26 mouse cellular contexts compared by ENCODE assay signal in genomic region chr3:27377935-27378334, GRCm38 (mm10). TPM values are rescaled to one million over a fixed set of nuclear protein-coding genes. Genes with fewer than 3 reads are reported as not detected.
DNase-seq lines count a peak whose midpoint lies in the region; ATAC-seq and TF ChIP-seq lines count a peak whose summit lies in the region.
"Had no signal": no experiment of that assay in that cellular context is flagged by ENCODE, and none has a peak within 500 bp of the region (broad histone marks: within the 10 kb centered on the region; RNA-seq: fewer than 3 reads in every experiment).

No protein-coding gene starts in this region.

- no peak for ATAC-seq in lung, embryonic 14.5 days (ENCODE audit: insufficient read depth)
- ATAC-seq in lung, embryonic 16.5 days (ENCODE audit: low read depth), result peak; percentile 79
- ATAC-seq in lung, postnatal 0 days, result peak; percentile 40; the same call in 1 of the 2 replicates
- ATAC-seq: activated CD4-positive, CD25-positive, alpha-beta regulatory T cell, adult 4 months; CD4-positive, CD25-positive, alpha-beta regulatory T cell, adult 4 months; Patski had no signal

- H3K36me3 ChIP-seq in lung, embryonic 14.5 days (ENCODE audit: insufficient read depth), result no peaks in the 10 kb centered on the region
- H3K36me3 ChIP-seq in lung, embryonic 16.5 days (ENCODE audit: control insufficient read depth, insufficient read depth, low read length), result no peaks in the 10 kb centered on the region
- H3K36me3 ChIP-seq in lung, postnatal 0 days (ENCODE audit: insufficient read depth, low read length), result no peaks in the 10 kb centered on the region
- H3K36me3 ChIP-seq in CH12.LX (replicated peaks in 1 of 2; ENCODE audit: control insufficient read depth in 1 of 2, insufficient read depth in 1 of 2, low read length in 1 of 2), result no peaks in the 10 kb centered on the region
- H3K36me3 ChIP-seq: G1E had no signal

- no peak for TF ChIP-seq CTCF in lung, embryonic 14.5 days (IDR thresholded peaks at IDR 0.05; ENCODE audit: low read depth)
- TF ChIP-seq CTCF in lung, adult 2 months (IDR thresholded peaks at IDR 0.05; ENCODE audit: insufficient read depth, low read length), result no peak
- no peak for TF ChIP-seq CTCF in lung, postnatal 0 days (IDR thresholded peaks at IDR 0.05)
- no peak for TF ChIP-seq CTCF in CH12.LX (conservative IDR thresholded peaks at IDR 0.05 in 1 of 2, IDR thresholded peaks at IDR 0.05 in 1 of 2; ENCODE audit: low read depth in 2 of 2, low read length in 2 of 2)

- no peaks in the 10 kb centered on the region for H3K79me2 ChIP-seq in CH12.LX (replicated peaks; ENCODE audit: control insufficient read depth, extremely low read depth, insufficient read depth, poor library complexity, severe bottlenecking)

- no peaks in the 10 kb centered on the region for H3K4me1 ChIP-seq in lung, embryonic 14.5 days (ENCODE audit: insufficient read depth)
- H3K4me1 ChIP-seq in lung, embryonic 16.5 days (replicated peaks; ENCODE audit: control insufficient read depth, insufficient read depth, low read length), result 0 out of 2 replicates have a peak, but pooled peaks cover 2% of the 10 kb centered on the region
- H3K4me1 ChIP-seq in lung, adult 2 months (ENCODE audit: control insufficient read depth, insufficient read depth, low read length), result no peaks in the 10 kb centered on the region
- no peaks in the 10 kb centered on the region for H3K4me1 ChIP-seq in lung, postnatal 0 days (ENCODE audit: insufficient read depth, low read depth, low read length)
- H3K4me1 ChIP-seq in CH12.LX (ENCODE audit: control insufficient read depth in 1 of 2, insufficient read depth in 2 of 2), result peaks cover 0 to 8% of the 10 kb centered on the region in 2 experiments; a peak in 2 of 4 replicates

- TF ChIP-seq RAD21 in CH12.LX (IDR thresholded peaks at IDR 0.05; ENCODE audit: low read depth, low read length), result no peak

- dilution Hi-C loops in CH12.LX (cut with MboI; ENCODE audit: extremely low pct_ligation_motif_present, extremely low pct_unique_long_range_greater_than_20kb, low sequenced_read_pairs), result no loop called here

- TF ChIP-seq EP300 in lung, postnatal 0 days (IDR thresholded peaks at IDR 0.05), result peak; percentile 86
- no peak for TF ChIP-seq EP300 in CH12.LX (IDR thresholded peaks at IDR 0.05; ENCODE audit: low read length)

- H3K4me2 ChIP-seq in lung, embryonic 14.5 days, result no peak overlapping the region
- H3K4me2 ChIP-seq in lung, embryonic 16.5 days (ENCODE audit: low read depth, low read length), result no peak overlapping the region
- H3K4me2 ChIP-seq in lung, postnatal 0 days (replicated peaks; ENCODE audit: low read depth, low read length), result no peak overlapping the region
- no peak overlapping the region for H3K4me2 ChIP-seq in CH12.LX (ENCODE audit: insufficient read depth, low read depth, poor library complexity, severe bottlenecking)

- no peak overlapping the region for H3K27ac ChIP-seq in lung, embryonic 14.5 days (ENCODE audit: low read depth)
- H3K27ac ChIP-seq in lung, embryonic 16.5 days (ENCODE audit: low read length), result no peak overlapping the region
- no peak overlapping the region for H3K27ac ChIP-seq in lung, postnatal 0 days (ENCODE audit: low read length)
- no peak overlapping the region for H3K27ac ChIP-seq in CH12.LX (ENCODE audit: insufficient read depth, low read depth)

- in situ Hi-C loops in CH12.LX (cut with MboI; ENCODE audit: low pct_ligation_motif_present, low pct_unique_long_range_greater_than_20kb, low sequenced_read_pairs), result no loop called here

- no peak overlapping the region for H3K4me3 ChIP-seq in lung, embryonic 14.5 days (ENCODE audit: low read depth, low read length)
- H3K4me3 ChIP-seq in lung, embryonic 16.5 days (ENCODE audit: low read length), result no peak overlapping the region
- H3K4me3 ChIP-seq in lung, adult 2 months (replicated peaks; ENCODE audit: extremely low read depth, low read depth, low read length), result no peak overlapping the region
- no peak overlapping the region for H3K4me3 ChIP-seq in lung, postnatal 0 days (ENCODE audit: low read depth, low read length)
- H3K4me3 ChIP-seq in CH12.LX (replicated peaks in 1 of 3; ENCODE audit: low read depth in 2 of 3, low read length in 2 of 3, poor library complexity in 1 of 3), result no peak overlapping the region

- TF ChIP-seq POLR2A in lung, adult 2 months (IDR thresholded peaks at IDR 0.05; ENCODE audit: borderline replicate concordance, extremely low read depth, low read depth, low read length), result no peak
- TF ChIP-seq POLR2A in CH12.LX (IDR thresholded peaks at IDR 0.05; ENCODE audit: low read depth, low read length), result no peak

- no peaks in the 10 kb centered on the region for H3K9me3 ChIP-seq in lung, embryonic 14.5 days (ENCODE audit: low read depth, low read length)
- H3K9me3 ChIP-seq in lung, embryonic 16.5 days (ENCODE audit: control insufficient read depth, low read length), result no peaks in the 10 kb centered on the region
- no peaks in the 10 kb centered on the region for H3K9me3 ChIP-seq in lung, postnatal 0 days (ENCODE audit: low read length)
- no peaks in the 10 kb centered on the region for H3K9me3 ChIP-seq in CH12.LX (replicated peaks; ENCODE audit: low read length)
- H3K9me3 ChIP-seq: G1E had no signal

- DNase-seq in lung, embryonic 14.5 days, result peak; percentile 34
- no peak for DNase-seq in lung, postnatal 36 days
- DNase-seq in lung, adult 2 months, result no peak
- DNase-seq in lung, postnatal 0 days (ENCODE audit: low spot score), result peak; percentile 69
- no peak for DNase-seq in lung, postnatal 10 days
- DNase-seq in CH12.LX (ENCODE audit: extremely low read depth), result no peak
- DNase-seq in cerebellum, postnatal 14 days, result no peak
- DNase-seq: adrenal gland, adult 2 months; adrenal gland, adult 8-10 months; adrenal gland, postnatal 10 days; adrenal gland, postnatal 14 days; adrenal gland, postnatal 25 days; adrenal gland, postnatal 36 days; B cell, adult 2 months; cerebellum, adult 11 months; cerebellum, adult 11-12 months; cerebellum, adult 18-20 months had no signal

- 40% methylated on average over 4 of the region's 4 CpGs for WGBS in lung, embryonic 14.5 days
- 32% methylated on average over 4 of the region's 4 CpGs for WGBS in lung, embryonic 16.5 days
- WGBS in lung, adult 2 months, result 47% methylated on average over 4 of the region's 4 CpGs
- WGBS in lung, postnatal 0 days, result 37% methylated on average over 4 of the region's 4 CpGs

- H3K27me3 ChIP-seq in lung, embryonic 14.5 days (ENCODE audit: insufficient read depth, low read length), result peaks cover 14% of the 10 kb centered on the region
- peaks cover 14% of the 10 kb centered on the region for H3K27me3 ChIP-seq in lung, embryonic 16.5 days (ENCODE audit: control insufficient read depth, insufficient read depth, low read depth, low read length)
- no peaks in the 10 kb centered on the region for H3K27me3 ChIP-seq in lung, postnatal 0 days (replicated peaks; ENCODE audit: insufficient read depth, low read length)
- H3K27me3 ChIP-seq in CH12.LX (replicated peaks), result no peaks in the 10 kb centered on the region

- H3K9ac ChIP-seq in lung, embryonic 14.5 days, result no peak overlapping the region
- H3K9ac ChIP-seq in lung, embryonic 16.5 days (ENCODE audit: low read length), result no peak overlapping the region
- H3K9ac ChIP-seq in lung, postnatal 0 days (replicated peaks; ENCODE audit: low read depth), result no peak overlapping the region
- H3K9ac ChIP-seq in CH12.LX (ENCODE audit: insufficient read depth, low read depth), result no peak overlapping the region

TF ChIP-seq in CH12.LX, 34 proteins besides CTCF, POLR2A, EP300 and RAD21:
- no peak for TF ChIP-seq TBP (conservative IDR thresholded peaks at IDR 0.05; ENCODE audit: low read depth, low read length)
- 0 out of 2 replicates have a peak, but pooled peaks have one; percentile 18 for TF ChIP-seq ZNF384 (IDR thresholded peaks at IDR 0.05; ENCODE audit: low read depth, low read length)

RNA-seq across cellular contexts. Expression of gene Ghsr, which starts 6.8 kb away (rescaled TPM):
- not detected in 2 replicates for polyA plus RNA-seq in lung, embryonic 14.5 days (2014; fragmentation: Nextera tagmentation; extraction: Ambion mirVana)
- polyA plus RNA-seq in lung, embryonic 16.5 days (2015; fragmentation: Nextera tagmentation; extraction: Ambion mirVana), result not detected in 2 replicates
- polyA plus RNA-seq in lung, adult 2 months (2012; rRNA removed), result not detected in 2 replicates
- polyA plus RNA-seq in lung, postnatal 0 days (2015; fragmentation: Nextera tagmentation; extraction: Ambion mirVana), result not detected in 2 replicates
- total RNA-seq in CH12.LX (2012; rRNA removed) (not detected in 2 replicates), CH12.LX (2014; rRNA removed) (not detected in 2 replicates)
- not detected in 2 replicates for polyA plus RNA-seq in CH12.LX (2012; ENCODE audit: insufficient read length, low read depth)
- total RNA-seq: adrenal gland, adult 18-20 months; adrenal gland, adult 2 months; adrenal gland, postnatal 10 days; adrenal gland, postnatal 14 days; adrenal gland, postnatal 25 days; adrenal gland, postnatal 36 days; adrenal gland, postnatal 4 days; MEL had no signal
- polyA plus RNA-seq: activated CD4-positive, CD25-positive, alpha-beta regulatory T cell, adult 4 months; adrenal gland, adult 2 months; C2C12; CD4-positive, CD25-positive, alpha-beta regulatory T cell, adult 4 months; G1E; Patski had no signal

Comparison
In these comparisons a context has a peak if more than half of its experiments do, and no peak if none do; other contexts are left out.
1. DNase-seq: peak in lung, embryonic 14.5 days (single experiment) and lung, postnatal 0 days (single experiment); none in lung, postnatal 36 days (single experiment), lung, adult 2 months (single experiment), lung, postnatal 10 days (single experiment), CH12.LX (single experiment) and cerebellum, postnatal 14 days (0 of 2).